Mouse (Mus musculus) ES-E14 (cell line): Measurements from ENCODE around the gene Xlr4c.

ENCODE experiments used
- CHD2 ChIP-seq: IDR thresholded peaks from 2 replicates; pipeline ENCODE4 v1.6.1; 2014; ENCODE audit warnings: mild to moderate bottlenecking, low read depth, low read length, inconsistent platforms
- HCFC1 ChIP-seq: IDR thresholded peaks from 2 replicates; pipeline ENCODE4 v1.6.1; 2012; ENCODE audit warnings: low read length, inconsistent platforms, borderline replicate concordance; ENCODE audit not compliant: insufficient read depth
- MAFK ChIP-seq: IDR thresholded peaks from 2 replicates; pipeline ENCODE4 v1.6.1; 2014; ENCODE audit warnings: mild to moderate bottlenecking, low read depth, low read length, inconsistent platforms; ENCODE audit not compliant: insufficient read depth
- ZNF384 ChIP-seq: IDR thresholded peaks from 2 replicates; pipeline ENCODE4 v1.6.1; 2012; ENCODE audit warnings: low read depth, low read length, inconsistent platforms

GRCm38 (mm10) chrX:73229288-73229687, 13.6 kb downstream of the Xlr4c start:
- TF ChIP-seq CHD2 (no peak), HCFC1 (no peak), MAFK (no peak), ZNF384 (no peak)
